Mouse (Mus musculus) bone marrow macrophage, adult 2 months (primary cell): Measurements from ENCODE around the gene Entr1.

ENCODE experiments used
- CTCF ChIP-seq: IDR thresholded peaks from 2 replicates; pipeline ENCODE4 v1.5.1; 2012; ENCODE audit warnings: low read depth, mild to moderate bottlenecking, low read length, moderate library complexity
- POLR2A ChIP-seq: IDR thresholded peaks from 2 replicates; pipeline ENCODE4 v1.6.1; 2012; ENCODE audit warnings: mild to moderate bottlenecking, low read depth, low read length, borderline replicate concordance

GRCm38 (mm10) chr2:26400296-26400695, 11.2 kb upstream of the Entr1 start:
- no peak for TF ChIP-seq POLR2A
- TF ChIP-seq CTCF = no peak
